Mouse (Mus musculus) kidney, embryonic 16.5 days (tissue): ENCODE results near the gene Robo1. TPM values are rescaled to one million over a fixed set of nuclear protein-coding genes. Genes with fewer than 3 reads are reported as not detected.

ENCODE experiments used
- ATAC-seq: fragments of 200-750 bp; cut with Nextera tagmentation; 2 replicates; pipeline ENCODE4 v1.8.0; 2017; ENCODE audit warnings: moderate TSS enrichment; ENCODE audit not compliant: low FRiP score, low TSS enrichment
- H3K27ac ChIP-seq: fragments of 300-500 bp; sonication (generic); 2 replicates; pipeline ENCODE4 v1.5.1; 2014; ENCODE audit warnings: low read length
- H3K27me3 ChIP-seq: fragments of 300-500 bp; sonication (generic); 2 replicates; pipeline ENCODE4 v1.6.1; 2014; ENCODE audit warnings: low read length, control low read depth, mixed read lengths; ENCODE audit not compliant: insufficient read depth
- H3K36me3 ChIP-seq: fragments of 300-500 bp; sonication (generic); 2 replicates; pipeline ENCODE4 v1.6.1; 2014; ENCODE audit warnings: low read length, control low read depth, mixed read lengths; ENCODE audit not compliant: insufficient read depth
- H3K4me1 ChIP-seq: fragments of 300-500 bp; sonication (generic); 2 replicates; pipeline ENCODE4 v1.6.1; 2014; ENCODE audit warnings: low read length, control low read depth, mixed read lengths; ENCODE audit not compliant: insufficient read depth
- H3K4me2 ChIP-seq: fragments of 300-500 bp; sonication (generic); replicated peaks from 2 replicates; pipeline ENCODE4 v1.6.1; 2014; ENCODE audit warnings: low read depth, low read length
- H3K4me3 ChIP-seq: fragments of 300-500 bp; sonication (generic); 2 replicates; pipeline ENCODE4 v1.5.1; 2014; ENCODE audit warnings: mild to moderate bottlenecking, low read length
- H3K9ac ChIP-seq: fragments of 300-500 bp; sonication (generic); replicated peaks from 2 replicates; pipeline ENCODE4 v1.6.1; 2014; ENCODE audit warnings: low read length
- H3K9me3 ChIP-seq: fragments of 300-500 bp; sonication (generic); 2 replicates; pipeline ENCODE4 v1.6.1; 2016; ENCODE audit warnings: low read length, control low read depth
- WGBS: fragments of 180-500 bp; shearing (Covaris S2); extraction: QIAGEN DNeasy Blood & Tissue Kit; methylation state at CpG from one replicate; pipeline ENCODE4 v1.1.7; 2014; 5-methylcytosine and 5-hydroxymethylcytosine counted together
- polyA plus RNA-seq: library from polyadenylated mRNA; unstranded; fragments of >200 nt; fragmentation: Nextera tagmentation; extraction: Ambion mirVana; gene quantifications from 2 replicates; pipeline ENCODE4 v1.2.1, GENCODE M21; 2015

Robo1 gene
- polyA plus RNA-seq, 1 experiment from 2014 or later = 24.8 TPM

DNA sequence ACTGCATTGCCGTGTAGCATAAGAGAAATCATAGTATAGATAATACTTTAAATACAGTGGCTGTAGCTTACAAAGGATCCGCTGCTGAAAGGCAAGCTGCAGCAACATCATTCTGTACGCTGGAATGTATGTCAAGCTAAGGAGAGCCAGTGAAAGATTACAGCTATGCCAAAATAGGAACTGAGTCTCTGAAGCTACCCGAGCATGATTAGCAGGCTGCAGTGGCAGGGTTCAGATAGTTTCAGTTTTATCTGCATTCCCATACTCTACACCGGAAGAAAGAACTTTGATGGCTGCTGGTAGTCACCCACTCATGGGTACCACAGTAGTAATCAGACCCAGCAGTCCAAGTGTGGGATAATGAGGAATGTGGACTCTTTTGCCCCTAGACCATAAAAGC lies 68.8 kb downstream of the Robo1 start:
- WGBS = 72% methylated on average over 5 of the region's 5 CpGs
- Histone ChIP-seq H3K9me3 (no peaks in the 10 kb centered on the region), H3K4me3 (no peak overlapping the region), H3K36me3 (no peaks in the 10 kb centered on the region), H3K27ac (no peak overlapping the region), H3K4me1 (no peaks in the 10 kb centered on the region), H3K9ac (no peak overlapping the region), H3K27me3 (no peaks in the 10 kb centered on the region), H3K4me2 (no peak overlapping the region)
- no peak for ATAC-seq

DNA sequence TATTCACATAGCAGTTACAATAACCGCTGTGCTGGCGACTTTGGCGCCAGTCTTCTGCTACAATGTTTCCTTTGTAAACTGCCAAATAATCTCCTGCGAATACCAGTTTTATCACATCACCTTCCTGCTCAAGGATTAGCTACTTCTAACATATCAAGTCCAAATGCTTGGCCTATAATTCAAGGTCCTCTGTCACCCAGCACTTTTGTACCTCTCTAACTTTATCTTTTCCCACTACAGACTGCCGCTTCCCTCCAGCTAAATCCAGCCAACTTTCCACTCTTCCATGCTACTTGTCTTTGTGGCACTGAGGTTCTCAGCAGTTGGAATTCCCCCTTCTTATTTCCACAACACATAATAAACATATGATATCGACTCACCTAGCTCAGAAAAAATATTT lies 73.7 kb downstream of the Robo1 start:
- H3K36me3 ChIP-seq = no peaks in the 10 kb centered on the region
- H3K4me1 ChIP-seq = no peaks in the 10 kb centered on the region
- H3K4me2 ChIP-seq = no peak overlapping the region
- ATAC-seq = no peak
- WGBS = 88% methylated on average over 6 of the region's 6 CpGs
- no peaks in the 10 kb centered on the region for H3K27me3 ChIP-seq
- H3K4me3 ChIP-seq = no peak overlapping the region
- no peaks in the 10 kb centered on the region for H3K9me3 ChIP-seq
- no peak overlapping the region for H3K9ac ChIP-seq
- no peak overlapping the region for H3K27ac ChIP-seq

DNA sequence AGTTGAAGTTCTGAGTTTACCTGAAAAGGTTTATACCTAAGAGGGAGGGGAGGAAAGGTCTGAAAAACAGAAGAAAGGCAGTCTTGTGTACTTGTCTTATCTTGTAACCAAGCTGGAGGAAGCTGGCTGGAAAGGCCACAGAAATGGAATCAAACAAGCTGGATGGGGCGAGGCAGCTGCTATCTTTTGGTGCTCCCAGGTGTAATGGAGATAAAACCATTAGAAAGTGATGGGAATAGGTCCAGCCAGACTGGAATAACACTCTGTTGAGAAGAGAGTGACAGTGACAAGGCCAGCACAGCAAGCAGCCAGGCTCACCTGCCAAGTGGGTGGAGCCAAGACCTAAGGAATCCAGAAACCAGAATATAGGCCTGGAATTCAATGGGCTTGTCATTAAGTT lies 75.5 kb downstream of the Robo1 start:
- Histone ChIP-seq H3K4me3 (no peak overlapping the region), H3K27me3 (no peaks in the 10 kb centered on the region), H3K4me1 (no peaks in the 10 kb centered on the region), H3K4me2 (no peak overlapping the region), H3K9ac (no peak overlapping the region), H3K36me3 (no peaks in the 10 kb centered on the region), H3K9me3 (no peaks in the 10 kb centered on the region), H3K27ac (no peak overlapping the region)
- no peak for ATAC-seq
- WGBS = 78% methylated on average over 1 of the region's 1 CpGs

DNA sequence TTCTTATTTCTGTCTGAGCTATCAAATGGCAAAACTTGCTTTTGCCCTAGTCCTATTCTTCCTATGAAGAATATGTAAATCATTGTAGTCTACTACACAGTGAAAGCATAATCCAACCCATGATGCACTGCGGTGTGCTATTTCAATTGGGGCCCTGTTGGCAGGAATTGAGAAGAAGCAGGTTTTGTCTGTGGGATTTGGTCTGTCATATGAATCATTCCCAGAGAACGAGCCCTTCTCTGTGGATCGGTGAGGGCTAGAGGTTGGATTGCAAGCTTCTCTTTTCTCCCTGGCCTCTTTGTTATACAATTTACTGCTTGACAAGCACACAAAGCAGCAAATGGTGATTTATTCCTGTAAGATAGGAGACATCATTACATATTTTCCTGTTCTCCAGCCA lies 85.4 kb downstream of the Robo1 start:
- no peaks in the 10 kb centered on the region for H3K4me1 ChIP-seq
- WGBS = 61% methylated on average over 3 of the region's 3 CpGs
- H3K27me3 ChIP-seq = no peaks in the 10 kb centered on the region
- H3K4me2 ChIP-seq = no peak overlapping the region
- no peak overlapping the region for H3K27ac ChIP-seq
- H3K9me3 ChIP-seq = no peaks in the 10 kb centered on the region
- H3K9ac ChIP-seq = no peak overlapping the region
- H3K4me3 ChIP-seq = no peak overlapping the region
- no peaks in the 10 kb centered on the region for H3K36me3 ChIP-seq
- ATAC-seq = no peak

DNA sequence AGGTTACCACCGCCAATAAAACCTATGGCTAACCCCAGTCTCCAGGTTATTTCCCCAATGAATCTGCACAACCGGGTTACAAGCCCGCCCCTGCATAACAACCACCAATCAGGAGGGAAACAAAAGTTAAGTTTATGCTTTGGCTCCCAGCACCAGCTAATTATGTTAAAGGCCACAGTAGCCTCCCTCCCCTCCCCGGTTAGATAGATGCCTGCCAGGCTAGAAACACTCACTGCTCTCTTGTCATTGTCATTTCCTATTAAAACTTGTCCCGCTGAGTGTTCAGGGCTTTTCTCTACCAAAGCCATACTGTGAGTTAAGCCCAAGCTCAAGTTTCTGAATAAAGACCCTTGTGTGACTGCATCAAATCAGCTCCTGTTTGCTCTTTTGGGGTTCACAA lies 90.7 kb downstream of the Robo1 start:
- H3K4me1 ChIP-seq = no peaks in the 10 kb centered on the region
- no peak for ATAC-seq
- no peak overlapping the region for H3K4me2 ChIP-seq
- 60% methylated on average over 5 of the region's 5 CpGs for whole genome bisulfite sequencing
- no peak overlapping the region for H3K9ac ChIP-seq
- H3K27me3 ChIP-seq = no peaks in the 10 kb centered on the region
- H3K36me3 ChIP-seq = no peaks in the 10 kb centered on the region
- H3K4me3 ChIP-seq = no peak overlapping the region
- H3K9me3 ChIP-seq = no peaks in the 10 kb centered on the region
- no peak overlapping the region for H3K27ac ChIP-seq

DNA sequence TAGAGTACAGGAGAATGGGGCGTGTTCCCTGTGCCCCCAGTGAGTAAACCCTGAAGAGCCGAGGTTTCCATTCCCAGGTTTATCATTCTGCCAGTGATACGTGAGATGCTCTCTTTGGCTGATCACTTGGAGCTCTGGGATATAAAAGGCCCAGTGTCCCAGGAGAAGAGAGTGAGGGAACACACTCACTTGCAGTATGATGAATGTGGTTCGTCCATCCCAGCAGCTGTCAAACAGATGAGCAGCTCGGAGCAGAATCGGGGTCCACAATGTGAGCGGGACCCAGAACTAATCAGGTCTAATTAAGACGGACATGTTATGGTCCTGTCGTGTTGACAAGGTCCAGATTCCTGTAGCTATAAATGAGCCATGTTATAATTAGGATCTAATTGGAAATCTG lies 94.3 kb downstream of the Robo1 start:
- H3K4me3 ChIP-seq = no peak overlapping the region

DNA sequence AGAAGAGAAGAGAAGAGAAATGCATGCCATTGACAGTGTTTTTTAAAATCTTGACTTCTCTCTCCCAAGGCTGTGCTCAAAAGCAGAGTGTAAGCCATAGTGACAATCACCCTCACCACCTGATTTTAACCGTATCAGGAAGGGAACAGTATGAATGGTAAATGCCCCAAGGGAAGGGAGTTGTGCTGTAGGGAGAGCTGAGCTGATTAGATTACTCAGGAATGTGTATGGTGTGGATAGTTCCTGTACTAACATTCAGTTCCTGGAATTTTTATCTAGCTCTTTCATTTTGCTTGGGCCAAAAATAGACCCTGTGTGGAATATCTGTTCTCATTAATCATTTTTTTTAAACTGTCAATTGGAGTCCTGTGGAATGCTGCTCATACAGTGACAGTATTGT lies 101.7 kb downstream of the Robo1 start:
- Histone ChIP-seq H3K9me3 (no peaks in the 10 kb centered on the region), H3K4me1 (peaks cover 2% of the 10 kb centered on the region; the same call in 1 of the 2 replicates), H3K27ac (no peak overlapping the region), H3K9ac (no peak overlapping the region), H3K4me3 (no peak overlapping the region), H3K36me3 (no peaks in the 10 kb centered on the region), H3K27me3 (no peaks in the 10 kb centered on the region), H3K4me2 (no peak overlapping the region)
- ATAC-seq = no peak
- 42% methylated on average over 1 of the region's 1 CpGs for WGBS

More for the DNA sequence above, 94.3 kb downstream of the Robo1 start:
- Histone ChIP-seq H3K9me3 (no peaks in the 10 kb centered on the region), H3K4me2 (no peak overlapping the region), H3K9ac (no peak overlapping the region), H3K27ac (no peak overlapping the region), H3K4me1 (no peaks in the 10 kb centered on the region), H3K27me3 (no peaks in the 10 kb centered on the region), H3K36me3 (no peaks in the 10 kb centered on the region)
- 37% methylated on average over 9 of the region's 9 CpGs for WGBS
- ATAC-seq = peak; percentile 9; the same call in 1 of the 2 replicates

DNA sequence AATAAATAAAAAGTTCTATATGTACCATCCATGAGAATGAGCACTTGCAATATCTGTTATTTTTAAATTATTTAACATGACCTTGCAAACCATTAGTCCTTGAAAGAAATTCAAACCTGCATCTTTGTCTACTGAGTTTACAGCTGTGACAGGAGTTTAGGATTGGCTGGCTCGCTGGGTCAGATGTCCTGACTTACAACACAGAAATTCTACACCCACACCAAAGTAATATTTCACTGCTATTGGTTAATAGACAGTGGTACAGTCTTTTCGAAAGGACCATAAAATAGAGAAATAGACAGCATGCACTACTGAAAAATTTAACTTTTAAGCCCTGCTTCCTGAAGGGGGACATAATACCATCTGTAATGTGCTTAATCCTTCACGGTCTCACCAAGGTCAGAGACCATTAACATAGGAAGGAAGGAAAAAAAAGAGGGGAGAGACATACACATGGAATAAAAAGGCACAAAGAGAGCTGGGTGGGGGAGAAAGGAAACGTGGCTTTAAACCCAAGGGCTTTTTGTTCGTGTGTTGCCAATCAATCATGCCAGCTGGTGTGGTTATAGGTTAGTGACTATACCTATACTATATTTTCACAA lies 103.7 kb downstream of the Robo1 start:
- Histone ChIP-seq H3K36me3 (no peaks in the 10 kb centered on the region), H3K9me3 (no peaks in the 10 kb centered on the region), H3K27me3 (no peaks in the 10 kb centered on the region), H3K4me3 (no peak overlapping the region), H3K4me1 (peaks cover 2% of the 10 kb centered on the region; the same call in 1 of the 2 replicates), H3K9ac (no peak overlapping the region), H3K27ac (no peak overlapping the region), H3K4me2 (no peak overlapping the region)
- WGBS = 18% methylated on average over 5 of the region's 5 CpGs
- ATAC-seq = no peak

DNA sequence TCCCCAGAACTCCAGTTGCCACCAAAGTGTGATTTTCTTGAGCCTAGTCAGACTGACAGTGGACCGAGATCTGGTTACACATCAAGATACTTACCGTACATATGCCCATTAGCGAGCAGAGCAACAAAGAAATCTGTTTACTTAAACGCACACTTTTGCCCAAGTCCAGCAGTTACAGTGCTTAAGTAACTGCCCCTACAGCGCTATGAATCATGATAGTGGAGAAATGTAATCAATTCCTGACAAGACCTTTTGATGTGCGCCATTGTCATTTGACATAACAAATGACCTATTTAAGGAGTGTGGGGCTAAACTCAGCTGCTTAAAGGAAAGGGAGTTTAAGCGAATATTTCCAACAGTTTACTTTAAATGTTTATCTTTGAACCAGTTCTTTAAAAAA lies 104.8 kb downstream of the Robo1 start:
- Histone ChIP-seq H3K27ac (no peak overlapping the region), H3K4me2 (no peak overlapping the region), H3K9ac (no peak overlapping the region), H3K36me3 (no peaks in the 10 kb centered on the region), H3K9me3 (no peaks in the 10 kb centered on the region), H3K4me1 (peaks cover 2% of the 10 kb centered on the region; the same call in 1 of the 2 replicates), H3K27me3 (no peaks in the 10 kb centered on the region), H3K4me3 (no peak overlapping the region)
- ATAC-seq = peak; percentile 31; the same call in 1 of the 2 replicates
- WGBS = 15% methylated on average over 7 of the region's 7 CpGs

DNA sequence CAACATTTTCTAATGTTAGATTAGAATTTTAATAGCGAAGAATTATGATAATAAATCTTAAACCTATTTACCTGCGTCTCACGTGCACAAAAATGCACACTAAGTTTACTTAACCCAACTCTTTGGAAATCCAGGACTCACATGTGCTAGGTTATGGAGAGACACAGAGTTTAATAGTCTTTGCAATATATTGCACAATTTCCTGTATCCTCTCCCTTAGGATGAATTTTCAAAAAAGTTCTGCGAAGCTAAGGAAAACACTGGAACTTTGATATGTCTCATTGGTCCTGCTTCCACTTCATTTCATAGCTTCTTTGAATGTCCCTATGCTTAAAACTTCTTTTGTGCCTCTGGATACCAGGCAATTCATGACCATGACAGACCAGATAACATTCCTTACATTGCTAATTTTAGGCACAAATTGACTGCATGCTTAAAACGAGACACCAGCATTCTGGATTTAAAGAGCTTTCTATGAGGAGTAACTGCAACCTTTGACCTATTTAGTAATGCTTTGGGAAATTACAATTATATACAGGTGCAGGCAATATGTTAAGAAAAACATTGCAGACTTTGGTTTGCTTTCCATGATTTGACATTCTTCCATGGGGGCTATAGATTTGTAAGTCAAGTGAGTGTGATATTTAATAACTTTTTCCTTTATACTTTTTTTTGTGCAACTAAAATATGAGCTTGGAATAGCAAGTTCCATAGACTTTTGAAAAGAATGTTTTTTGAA lies 111.4 kb downstream of the Robo1 start:
- Histone ChIP-seq H3K27me3 (no peaks in the 10 kb centered on the region), H3K9ac (no peak overlapping the region), H3K4me3 (no peak overlapping the region), H3K9me3 (no peaks in the 10 kb centered on the region), H3K27ac (no peak overlapping the region), H3K36me3 (no peaks in the 10 kb centered on the region), H3K4me2 (no peak overlapping the region), H3K4me1 (no peaks in the 10 kb centered on the region)
- no peak for ATAC-seq
- WGBS = 69% methylated on average over 5 of the region's 5 CpGs
